ENCODE assay signal across 13 mouse cellular contexts in genomic region chr1:135507572-135508348, GRCm38 (mm10).
A peak's percentile ranks its signal among the peaks of the same experiment; 100 is the strongest.
DNase-seq lines count a peak whose midpoint lies in the region; ATAC-seq lines count a peak whose summit lies in the region.
"Had no signal": no experiment of that assay in that cellular context is flagged by ENCODE, and none has a peak within 500 bp of the region (broad histone marks: within the 10 kb centered on the region; RNA-seq: fewer than 3 reads in every experiment).

No protein-coding gene starts in this region.

- peaks cover 51% of the 10 kb centered on the region for H3K27me3 ChIP-seq in hindbrain, embryonic 10.5 days (ENCODE audit: insufficient read depth, poor library complexity, severe bottlenecking)
- peaks cover 14% of the 10 kb centered on the region for H3K27me3 ChIP-seq in hindbrain, embryonic 11.5 days (ENCODE audit: control insufficient read depth, insufficient read depth, low read length)
- H3K27me3 ChIP-seq in embryonic facial prominence, embryonic 10.5 days (replicated peaks; ENCODE audit: low read depth, poor library complexity, severe bottlenecking), result peaks cover 46% of the 10 kb centered on the region
- no peaks in the 10 kb centered on the region for H3K27me3 ChIP-seq in hindbrain, embryonic 14.5 days (ENCODE audit: control insufficient read depth, insufficient read depth, low read length)
- 0 out of 2 replicates have a peak, but pooled peaks cover 3% of the 10 kb centered on the region for H3K27me3 ChIP-seq in midbrain, embryonic 14.5 days (ENCODE audit: control insufficient read depth, insufficient read depth, low read length)

- peak overlapping the region; percentile 13; the same call in 1 of the 2 replicates for H3K27ac ChIP-seq in hindbrain, embryonic 10.5 days
- H3K27ac ChIP-seq in hindbrain, embryonic 11.5 days (ENCODE audit: low read depth, low read length), result no peak overlapping the region
- peak overlapping the region; percentile 63 for H3K27ac ChIP-seq in embryonic facial prominence, embryonic 10.5 days (replicated peaks)
- no peak overlapping the region for H3K27ac ChIP-seq in hindbrain, embryonic 14.5 days
- H3K27ac ChIP-seq in midbrain, embryonic 14.5 days (replicated peaks; ENCODE audit: low read depth, low read length), result no peak overlapping the region

- H3K9me3 ChIP-seq in hindbrain, embryonic 10.5 days, result no peaks in the 10 kb centered on the region
- no peaks in the 10 kb centered on the region for H3K9me3 ChIP-seq in hindbrain, embryonic 11.5 days (ENCODE audit: control insufficient read depth, low read length)
- no peaks in the 10 kb centered on the region for H3K9me3 ChIP-seq in embryonic facial prominence, embryonic 10.5 days
- H3K9me3 ChIP-seq in hindbrain, embryonic 14.5 days (ENCODE audit: control insufficient read depth, low read length), result no peaks in the 10 kb centered on the region
- H3K9me3 ChIP-seq in midbrain, embryonic 14.5 days (ENCODE audit: control insufficient read depth, low read length), result no peaks in the 10 kb centered on the region
- H3K9me3 ChIP-seq: G1E had no signal

- ATAC-seq in hindbrain, embryonic 11.5 days (ENCODE audit: low FRiP score), result no peak
- ATAC-seq in hindbrain, embryonic 14.5 days (ENCODE audit: low FRiP score), result no peak
- ATAC-seq in midbrain, embryonic 14.5 days (ENCODE audit: low FRiP score, low TSS enrichment), result no peak
- ATAC-seq in megakaryocyte-erythroid progenitor cell, adult 5-6 weeks (replicated peaks; ENCODE audit: low FRiP score, low TSS enrichment, poor library complexity, severe bottlenecking), result no peak
- ATAC-seq: liver, postnatal 0 days had no signal

- H3K4me1 ChIP-seq in hindbrain, embryonic 10.5 days (replicated peaks), result peaks cover 49% of the 10 kb centered on the region
- peaks cover 9% of the 10 kb centered on the region for H3K4me1 ChIP-seq in hindbrain, embryonic 11.5 days (replicated peaks; ENCODE audit: control insufficient read depth, insufficient read depth, low read length)
- H3K4me1 ChIP-seq in embryonic facial prominence, embryonic 10.5 days, result peaks cover 65% of the 10 kb centered on the region
- peaks cover 36% of the 10 kb centered on the region for H3K4me1 ChIP-seq in hindbrain, embryonic 14.5 days (replicated peaks; ENCODE audit: control insufficient read depth, insufficient read depth, low read length)
- peaks cover 35% of the 10 kb centered on the region for H3K4me1 ChIP-seq in midbrain, embryonic 14.5 days (ENCODE audit: control insufficient read depth, insufficient read depth, low read length)

- DNase-seq in hindbrain, embryonic 10.5 days (ENCODE audit: low spot score), result no peak
- no peak for DNase-seq in hindbrain, embryonic 11.5 days (ENCODE audit: low spot score)
- peak; percentile 7 for DNase-seq in embryonic facial prominence, embryonic 10.5 days (ENCODE audit: low spot score)
- DNase-seq in hindbrain, embryonic 14.5 days (ENCODE audit: low spot score), result no peak
- no peak for DNase-seq in midbrain, embryonic 14.5 days
- no peak for DNase-seq in left cerebral cortex, adult 8-10 months (ENCODE audit: low spot score in 2 of 2)
- DNase-seq in left cerebral cortex, postnatal 4 days, result no peak
- DNase-seq: gastrocnemius, postnatal 14 days; layer of hippocampus, adult 9-11 months; liver, postnatal 0 days; thymus, postnatal 36 days had no signal

- no peaks in the 10 kb centered on the region for H3K36me3 ChIP-seq in hindbrain, embryonic 10.5 days
- no peaks in the 10 kb centered on the region for H3K36me3 ChIP-seq in hindbrain, embryonic 11.5 days (ENCODE audit: control insufficient read depth, insufficient read depth, low read length)
- H3K36me3 ChIP-seq in embryonic facial prominence, embryonic 10.5 days (replicated peaks), result peaks cover 15% of the 10 kb centered on the region
- H3K36me3 ChIP-seq in hindbrain, embryonic 14.5 days (replicated peaks; ENCODE audit: control insufficient read depth, insufficient read depth), result no peaks in the 10 kb centered on the region
- no peaks in the 10 kb centered on the region for H3K36me3 ChIP-seq in midbrain, embryonic 14.5 days (ENCODE audit: control insufficient read depth, insufficient read depth, low read length)
- H3K36me3 ChIP-seq: G1E had no signal

- 37% methylated on average over 14 of the region's 14 CpGs for WGBS in hindbrain, embryonic 10.5 days
- 37% methylated on average over 14 of the region's 14 CpGs for WGBS in hindbrain, embryonic 11.5 days
- 33% methylated on average over 14 of the region's 14 CpGs for WGBS in embryonic facial prominence, embryonic 10.5 days
- 38% methylated on average over 14 of the region's 14 CpGs for WGBS in hindbrain, embryonic 14.5 days
- 31% methylated on average over 14 of the region's 14 CpGs for WGBS in midbrain, embryonic 14.5 days

- intact Hi-C loops in left cerebral cortex, postnatal 4 days (cut with DNase I), result no loop called here

- H3K9ac ChIP-seq in hindbrain, embryonic 11.5 days (ENCODE audit: low read depth, low read length), result no peak overlapping the region
- H3K9ac ChIP-seq in hindbrain, embryonic 14.5 days, result peak overlapping the region; percentile 31; the same call in 1 of the 2 replicates
- no peak overlapping the region; the same call in 1 of the 2 replicates for H3K9ac ChIP-seq in midbrain, embryonic 14.5 days (replicated peaks; ENCODE audit: low read length)
- H3K9ac ChIP-seq: liver, postnatal 0 days had no signal

- H3K4me2 ChIP-seq in hindbrain, embryonic 11.5 days (replicated peaks; ENCODE audit: low read depth, low read length), result no peak overlapping the region
- peak overlapping the region; percentile 81 for H3K4me2 ChIP-seq in hindbrain, embryonic 14.5 days (replicated peaks)
- peak overlapping the region; percentile 86 for H3K4me2 ChIP-seq in midbrain, embryonic 14.5 days (ENCODE audit: low read length)

- H3K4me3 ChIP-seq in hindbrain, embryonic 10.5 days, result peak overlapping the region; percentile 62; the same call in 1 of the 2 replicates
- no peak overlapping the region for H3K4me3 ChIP-seq in hindbrain, embryonic 11.5 days (ENCODE audit: low read depth, low read length)
- peak overlapping the region; percentile 69 for H3K4me3 ChIP-seq in embryonic facial prominence, embryonic 10.5 days
- no peak overlapping the region for H3K4me3 ChIP-seq in hindbrain, embryonic 14.5 days (replicated peaks; ENCODE audit: low read length)
- no peak overlapping the region for H3K4me3 ChIP-seq in midbrain, embryonic 14.5 days (replicated peaks; ENCODE audit: low read depth, low read length)

Comparison
In these comparisons a context has a peak if more than half of its experiments do, and no peak if none do; other contexts are left out.
1. H3K27ac ChIP-seq: peak in hindbrain, embryonic 10.5 days (single experiment) and embryonic facial prominence, embryonic 10.5 days (single experiment); none in hindbrain, embryonic 11.5 days (single experiment), hindbrain, embryonic 14.5 days (single experiment) and midbrain, embryonic 14.5 days (single experiment).
2. H3K4me3 ChIP-seq: peak in hindbrain, embryonic 10.5 days (single experiment) and embryonic facial prominence, embryonic 10.5 days (single experiment); none in hindbrain, embryonic 11.5 days (single experiment), hindbrain, embryonic 14.5 days (single experiment) and midbrain, embryonic 14.5 days (single experiment).